Mouse (Mus musculus): Measurements from ENCODE around the gene Xylb. TPM values are rescaled to one million over a fixed set of nuclear protein-coding genes. Genes with fewer than 3 reads are reported as not detected.

Xylb gene
- 1 to 10 TPM; 1.3 to 1.5 TPM for total RNA-seq (2023)

DNA sequence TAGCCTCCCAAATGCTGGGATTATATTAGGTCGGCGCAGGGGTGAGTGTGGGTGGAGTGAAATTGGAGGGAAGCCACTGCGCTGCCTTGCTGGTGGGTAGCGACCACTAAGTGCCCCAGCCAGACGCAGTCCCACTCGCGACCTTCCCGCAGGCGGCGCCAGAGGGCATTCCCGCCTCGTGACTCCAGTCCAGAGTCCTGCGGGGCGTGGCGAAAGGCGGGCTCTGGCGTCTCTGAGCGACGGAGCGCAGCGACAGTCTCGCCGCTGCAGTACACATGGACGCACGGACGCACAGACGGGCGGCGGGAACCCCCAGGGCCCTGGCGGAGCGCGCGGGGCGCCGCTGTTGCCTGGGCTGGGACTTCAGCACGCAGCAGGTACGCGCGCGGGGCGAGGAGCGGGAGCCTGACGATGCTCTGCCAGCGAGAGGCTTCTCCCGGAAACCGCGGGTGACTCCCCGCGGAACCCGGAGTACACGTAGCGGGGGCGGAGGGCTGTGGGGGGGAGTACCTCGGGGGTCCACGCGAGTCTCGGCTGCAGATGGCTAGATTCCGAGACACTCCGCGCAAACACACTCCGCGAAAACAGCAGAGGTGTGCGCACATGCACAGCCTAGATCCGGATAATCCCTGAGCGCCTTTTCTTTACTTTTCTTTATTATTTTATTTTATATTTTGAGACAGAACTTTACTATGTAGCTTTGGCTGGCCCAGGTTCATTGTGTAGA, at the start of gene Xylb:
Xylb (plus strand) TSS at position 51 of the 727 bp plus-strand sequence.

DNA sequence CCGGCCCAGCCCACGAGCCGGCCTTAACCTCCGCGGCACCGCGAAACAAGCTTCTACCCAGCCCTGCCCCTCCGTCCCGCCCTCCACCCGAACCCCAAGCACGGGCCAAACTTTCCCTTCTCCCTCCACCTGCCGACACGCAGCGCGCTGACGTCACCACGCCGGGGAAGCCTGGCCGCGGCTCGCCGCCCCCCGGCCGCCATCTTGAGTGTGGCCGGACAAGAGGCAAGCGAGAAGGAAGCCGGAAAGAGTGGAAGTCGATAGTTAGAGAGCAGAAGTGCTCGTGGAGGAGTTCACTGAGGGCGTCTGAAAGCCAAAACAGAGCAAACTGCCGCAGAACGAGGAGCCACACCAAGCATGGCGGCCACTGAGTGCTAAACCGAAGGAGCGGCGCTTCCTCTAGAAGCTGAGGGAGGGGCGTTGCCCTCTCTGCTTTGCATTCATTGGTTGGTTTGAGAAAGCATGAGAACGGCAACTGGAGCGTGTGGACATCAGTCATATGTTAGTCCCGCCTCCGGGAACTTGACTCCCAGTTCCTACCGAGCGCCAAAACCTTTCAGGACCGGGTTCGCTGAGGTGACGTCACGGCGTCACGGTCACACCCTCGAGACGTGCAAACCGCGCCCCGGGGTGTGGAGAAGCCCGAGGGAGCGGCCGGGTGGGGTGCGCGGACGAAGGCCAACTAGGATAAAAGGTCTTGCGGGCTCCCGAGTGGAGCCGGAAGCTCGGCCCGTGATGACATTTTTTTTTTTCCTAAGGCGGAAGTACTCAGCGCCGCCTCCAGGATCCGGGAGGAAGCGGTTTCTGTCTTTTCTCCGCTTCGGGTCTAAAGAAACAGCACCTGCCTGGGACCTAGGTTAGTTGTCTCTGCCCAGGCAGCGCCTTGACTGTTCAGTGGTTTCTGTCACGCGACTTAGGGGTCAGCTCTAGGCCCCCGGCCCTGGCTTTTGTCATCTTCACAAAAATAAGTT, 34.6 kb upstream of the Xylb start, which contains the start of gene Oxsr1:
Oxsr1 (minus strand) TSS at position 139 of the 971 bp plus-strand sequence.

DNA sequence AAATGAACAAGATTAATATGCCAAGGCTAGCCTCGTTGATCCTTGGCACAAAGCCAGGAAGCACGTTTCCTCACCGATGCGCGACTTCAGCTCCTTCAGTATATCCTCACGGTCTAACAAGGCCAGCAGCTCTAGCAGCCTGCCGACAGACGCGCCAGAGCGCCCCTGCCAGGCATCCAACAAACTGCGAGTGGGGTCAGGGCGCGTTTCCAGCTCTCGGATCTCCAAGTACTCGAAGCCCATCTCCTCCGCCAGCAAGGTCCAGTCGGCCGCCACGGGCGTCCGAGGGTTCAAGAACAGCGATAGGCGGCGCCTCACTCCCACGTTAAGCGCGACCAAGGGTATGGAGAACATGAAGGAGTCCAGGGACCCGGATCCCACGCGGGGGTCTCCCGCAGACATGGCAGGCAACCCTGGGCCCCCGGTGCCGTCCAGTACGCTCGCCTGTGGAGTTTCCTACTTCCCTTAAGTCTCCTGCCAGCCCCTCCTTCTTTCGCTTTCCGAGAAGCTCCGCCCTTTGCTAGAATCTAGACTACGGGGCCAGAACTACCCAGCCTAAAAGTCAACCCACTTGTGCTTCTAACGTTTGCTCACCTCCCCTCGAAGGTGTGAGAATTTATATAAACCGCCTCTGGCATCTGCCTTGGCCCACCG, 17.5 kb upstream of the Xylb start, which contains the start of gene Acaa1a:
Acaa1a (plus strand) TSS at position 119 of the 654 bp plus-strand sequence.

DNA sequence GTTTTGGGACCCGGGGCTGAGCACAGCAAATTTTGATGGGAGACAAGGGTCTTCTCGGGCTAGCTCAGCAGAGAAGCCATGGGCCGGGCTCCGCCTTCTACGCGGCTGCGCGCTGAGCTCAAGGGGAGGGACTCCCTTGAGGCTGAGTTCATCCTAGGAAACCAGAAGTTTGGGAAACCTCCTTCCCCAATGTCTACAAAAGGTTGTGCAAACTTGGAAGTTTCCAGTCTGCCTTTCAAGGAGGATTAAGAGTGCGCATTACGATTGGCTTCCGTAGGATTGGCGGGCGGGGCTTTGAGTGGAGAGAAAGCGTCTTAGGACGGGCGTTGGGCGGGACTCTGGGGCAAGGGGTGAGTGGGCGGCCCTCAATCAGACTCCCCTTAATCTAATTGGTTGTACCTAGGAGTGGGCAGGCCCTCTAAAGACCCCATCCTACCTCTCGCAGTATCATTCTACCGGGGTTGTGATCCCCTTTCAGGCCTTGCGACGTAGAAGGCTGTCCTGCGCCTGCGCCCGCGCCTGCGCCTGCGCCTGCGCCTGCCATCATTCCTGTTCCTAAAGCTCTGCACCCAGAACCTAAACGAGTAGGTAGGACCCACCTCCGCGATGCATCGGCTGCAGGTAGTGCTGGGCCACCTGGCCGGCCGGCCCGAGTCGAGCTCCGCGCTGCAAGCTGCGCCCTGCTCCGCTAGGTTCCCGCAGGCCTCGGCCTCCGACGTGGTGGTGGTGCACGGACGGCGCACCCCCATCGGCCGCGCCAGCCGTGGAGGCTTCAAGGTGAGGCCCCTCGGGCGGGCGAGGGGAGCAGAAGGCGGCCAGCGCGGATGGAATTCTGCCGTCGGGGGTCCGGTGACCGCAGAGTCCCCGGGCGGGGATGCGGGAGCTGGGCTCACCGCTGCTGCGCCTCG, 16.0 kb upstream of the Xylb start, which contains the start of gene Myd88:
Myd88 (minus strand) TSS at position 503 of the 908 bp plus-strand sequence.

DNA sequence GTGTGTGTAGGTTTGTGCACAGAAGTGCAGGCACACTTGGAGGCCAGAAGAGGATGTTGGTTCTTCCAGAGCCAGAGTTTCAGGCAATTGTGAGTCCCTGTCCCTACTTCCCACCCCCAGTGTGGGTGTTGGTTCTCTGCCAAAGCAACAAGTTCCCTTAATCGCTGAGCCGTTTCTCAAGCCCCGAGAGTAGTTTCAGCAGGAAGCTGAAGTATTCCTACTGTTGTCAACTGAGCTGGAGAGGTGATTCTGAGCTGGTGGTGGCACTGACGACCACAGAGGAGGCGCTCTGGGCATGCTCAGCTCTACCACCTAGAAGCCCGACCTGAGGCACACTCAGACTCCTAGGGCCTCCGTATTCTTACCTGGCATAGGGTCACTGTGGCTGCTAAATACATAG, 8.1 kb downstream of the Xylb start, which contains the start of gene Slc22a14:
Slc22a14 (minus strand) TSS at position 270 of the 400 bp plus-strand sequence.

DNA sequence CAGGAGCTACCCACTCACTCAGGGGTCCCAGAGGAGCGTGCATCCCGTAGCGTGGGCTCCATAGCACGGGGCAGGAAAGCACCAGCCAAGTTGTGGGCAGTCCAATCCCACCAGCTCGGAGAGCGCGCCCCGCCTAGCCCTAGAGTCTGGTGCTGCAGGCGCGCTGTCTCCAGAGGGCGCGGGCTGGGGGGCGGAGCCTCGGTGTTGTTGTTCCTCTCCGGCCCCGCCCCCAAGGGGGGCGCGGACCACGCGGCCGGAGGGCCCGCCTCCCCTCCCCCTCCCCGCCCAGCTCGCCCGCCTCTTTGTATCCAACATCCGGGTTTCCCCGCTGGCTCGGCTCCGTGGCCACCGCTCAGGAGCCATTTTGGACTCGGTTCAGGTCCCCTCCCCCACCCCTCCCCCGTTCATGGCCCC, 44.6 kb downstream of the Xylb start, which contains the start of gene Acvr2b:
Acvr2b (plus strand) TSS at position 318 of the 414 bp plus-strand sequence.

Other genes with a start within 250 kb of the Xylb start
- 1 to 10 TPM in 1 of 2 experiments, under 1 TPM in 1; 0.46 to 1.2 TPM for gene Acaa1b, start 200.3 kb upstream of the Xylb start, total RNA-seq (2023)
- gene Gm47289, start 198.2 kb upstream of the Xylb start, total RNA-seq (2023): not detected
- not detected for gene Slc22a13, start 148.3 kb upstream of the Xylb start, total RNA-seq (2023)
- gene Oxsr1, start 35.0 kb upstream of the Xylb start, total RNA-seq (2023): 10 to 100 TPM; 40.4 to 44.4 TPM
- 10 to 100 TPM; 52.8 to 60.8 TPM for gene Acaa1a, start 17.7 kb upstream of the Xylb start, total RNA-seq (2023)
- 10 to 100 TPM; 34.1 to 36.7 TPM for gene Myd88, start 16.0 kb upstream of the Xylb start, total RNA-seq (2023)
- gene Slc22a14, start 8.2 kb downstream of the Xylb start, total RNA-seq (2023): not detected
- gene Acvr2b, start 44.7 kb downstream of the Xylb start, total RNA-seq (2023): under 1 TPM in 1 of 2 experiments, not detected in 1; 0.33 TPM
- 1 to 10 TPM; 7.7 to 9.1 TPM for gene Exog, start 87.6 kb downstream of the Xylb start, total RNA-seq (2023)
- not detected for gene Scn5a, start 221.6 kb downstream of the Xylb start, total RNA-seq (2023)

All from B cell, adult 67 days (primary cell).